Mouse (Mus musculus) embryonic fibroblast, embryonic 13.5 days (primary cell): ENCODE measurements around the gene Iqcc.

Experiments
- CTCF ChIP-seq: IDR thresholded peaks from 2 replicates; pipeline ENCODE4 v1.5.1; 2011; ENCODE audit warnings: mild to moderate bottlenecking, control low read depth, low read length, moderate library complexity, borderline replicate concordance; ENCODE audit not compliant: insufficient read depth
- POLR2A ChIP-seq: IDR thresholded peaks from 2 replicates; pipeline ENCODE4 v1.6.1; 2011; ENCODE audit warnings: low read depth, mild to moderate bottlenecking, control low read depth, low read length, moderate library complexity

- TF ChIP-seq POLR2A (no peak), CTCF (no peak)
Measured at GRCm38 (mm10) chr4:129573093-129573370, 45.9 kb downstream of the Iqcc start.
